Mouse (Mus musculus): Measurements from ENCODE around the gene Gm5483.
"Not testable (repeated sequence)": the region's sequence is repeated elsewhere in the genome, so short reads cannot be mapped to it uniquely, and the experiment has no call there.

The Gm5483 gene

DNA sequence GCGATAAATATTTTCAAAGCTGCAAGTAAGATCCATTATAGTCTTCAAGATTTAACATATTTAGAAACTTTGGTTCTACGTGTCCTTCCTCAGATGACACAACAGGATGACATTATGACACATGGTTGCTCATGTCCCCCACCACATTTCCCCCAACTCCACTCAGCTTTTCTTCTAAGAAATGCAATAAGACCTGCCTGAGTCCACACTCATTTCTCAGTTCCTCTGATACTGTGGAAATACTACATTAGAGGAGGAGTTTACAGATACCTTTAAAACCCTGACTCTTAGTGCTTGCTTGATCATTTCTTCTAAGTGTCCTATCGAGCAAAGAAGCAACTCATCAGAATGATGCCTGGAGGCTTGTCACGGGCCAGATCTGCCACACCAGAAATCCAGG is at the start of gene Gm5483:
TSS of gene Gm5483 (plus strand) at position 301 of the 400 bp plus-strand sequence.
- peak; percentile 83 for DNase-seq (ENCODE audit: low read depth)

DNA sequence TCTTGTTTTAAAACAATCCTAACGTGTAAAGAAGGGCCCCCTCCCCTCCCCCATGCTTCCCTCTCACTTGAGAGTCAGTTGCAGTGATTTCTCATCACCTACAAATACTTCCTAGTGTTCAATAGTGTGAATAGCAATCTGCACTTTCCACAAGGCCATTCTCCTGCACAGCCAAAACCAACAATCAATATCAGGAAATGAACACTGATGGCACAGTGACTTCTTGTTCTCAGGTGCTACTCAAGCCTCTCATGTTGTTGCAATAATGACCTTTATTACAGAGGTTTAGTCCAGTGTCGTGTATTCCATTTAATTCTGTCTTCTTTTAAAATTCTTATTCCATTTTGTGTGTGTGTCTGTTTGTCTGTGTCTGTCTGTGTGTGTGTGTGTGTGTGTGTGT is 45.8 kb upstream of the Gm5483 start:
- no peak for DNase-seq (ENCODE audit: low read depth)

DNA sequence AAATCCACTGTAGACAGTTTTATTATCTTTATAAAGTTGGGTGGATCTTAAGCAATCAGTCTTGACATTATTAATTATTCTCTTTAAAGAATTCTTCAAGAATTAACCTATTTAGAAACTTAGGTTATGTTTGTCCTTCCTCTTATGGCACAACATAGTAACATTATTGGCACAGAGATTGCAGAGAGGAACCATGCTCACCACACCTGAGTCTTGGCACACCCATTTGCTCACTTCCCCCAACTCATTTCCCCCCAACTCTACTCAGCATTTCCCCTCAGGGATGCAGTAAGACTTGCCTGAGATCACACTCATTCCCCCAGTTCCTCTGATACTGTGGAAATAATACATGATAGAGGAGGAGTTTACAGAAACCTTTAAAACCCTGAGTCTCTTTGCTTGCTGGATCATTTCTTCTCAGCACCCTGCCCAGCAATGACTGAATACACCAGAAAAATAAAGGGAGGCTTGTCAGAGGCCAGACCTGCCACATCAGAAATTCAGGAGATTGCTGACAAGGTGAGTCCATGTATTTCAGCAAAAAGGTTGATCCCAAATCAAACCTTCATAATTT is 27.5 kb upstream of the Gm5483 start, which contains the start of gene Stfa2l1:
TSS of gene Stfa2l1 (plus strand) at position 410 of the 574 bp plus-strand sequence.
- peak; percentile 45 for DNase-seq (ENCODE audit: low read depth)

DNA sequence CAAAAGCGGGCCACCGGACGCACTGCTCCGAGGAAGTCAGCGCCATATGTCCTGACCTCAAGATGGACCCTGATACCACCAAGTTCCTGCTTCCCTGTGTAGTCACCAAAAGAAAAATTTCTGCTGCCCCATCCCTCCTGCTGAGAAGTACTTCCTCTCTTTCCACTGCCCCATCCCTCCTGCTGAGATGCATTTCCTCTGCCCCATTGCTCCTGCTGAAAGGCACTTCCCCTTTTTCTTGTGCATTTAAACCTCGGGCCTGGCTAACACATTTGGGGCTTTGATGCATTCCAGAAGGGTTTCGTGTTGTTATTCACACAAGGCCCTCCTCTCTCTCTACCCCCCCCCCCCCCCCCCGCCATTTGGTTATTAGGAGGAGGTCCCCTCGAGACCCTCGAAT is 16.2 kb upstream of the Gm5483 start:
- not testable (repeated sequence) for DNase-seq (ENCODE audit: low read depth)

DNA sequence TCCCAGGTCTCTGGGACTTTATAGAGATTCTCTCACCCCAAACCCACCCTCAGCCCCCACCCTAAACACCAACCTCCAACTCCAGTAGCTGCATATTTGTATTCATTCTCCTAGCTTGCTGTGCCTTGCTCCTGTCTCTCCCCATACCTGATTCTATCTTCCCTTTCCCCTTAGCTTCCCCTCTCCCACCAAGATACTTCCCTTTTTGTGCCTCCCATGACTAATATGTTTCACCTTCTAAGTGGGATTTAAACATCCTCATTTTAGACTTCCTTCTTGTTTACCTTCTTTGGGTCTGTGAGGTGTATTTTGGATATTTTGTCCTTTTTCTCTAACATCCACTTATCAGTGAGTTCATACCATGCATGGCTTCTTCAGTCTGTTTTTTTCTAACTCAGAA is 7.9 kb upstream of the Gm5483 start:
- no peak for DNase-seq (ENCODE audit: low read depth)

DNA sequence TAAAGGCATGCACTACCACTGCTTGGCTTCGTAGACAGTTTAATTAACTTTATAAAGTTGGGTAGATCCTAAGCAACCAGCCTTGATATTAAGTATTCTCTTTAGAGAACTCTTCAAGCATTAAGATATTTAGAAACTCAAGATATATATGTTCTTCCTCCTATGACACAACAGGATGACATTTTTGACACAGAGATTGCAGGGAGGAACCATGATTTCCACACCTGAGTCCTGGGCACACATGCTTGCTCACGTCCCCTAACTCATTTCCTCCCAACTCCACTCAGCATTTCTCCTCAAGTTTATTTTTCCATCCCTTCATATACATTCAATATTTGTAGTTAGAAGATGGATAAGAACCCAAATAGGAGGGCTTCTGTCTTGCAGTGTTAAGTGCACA is 4.1 kb upstream of the Gm5483 start:
- peak; percentile 50 for DNase-seq (ENCODE audit: low read depth)

DNA sequence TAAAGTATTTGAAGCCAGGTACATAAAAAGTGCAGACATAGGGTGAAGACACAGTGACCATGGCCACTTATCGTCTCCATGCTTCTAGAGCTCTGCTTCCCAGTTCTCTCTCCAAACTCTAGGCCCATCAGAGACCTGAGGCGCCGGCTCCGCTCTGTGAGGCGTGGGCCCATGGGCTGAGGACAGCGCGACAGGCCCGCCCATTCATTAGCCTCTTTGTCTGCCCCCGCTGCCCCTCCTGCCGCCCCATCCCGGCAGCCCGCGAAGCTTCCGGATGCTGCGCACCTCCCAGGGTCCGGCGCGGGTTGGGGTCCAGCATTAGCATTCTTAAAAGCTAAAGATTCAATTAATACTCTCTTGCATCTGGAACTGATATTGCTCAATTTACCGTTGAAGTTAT is 15.2 kb downstream of the Gm5483 start:
- DNase-seq (ENCODE audit: low read depth): no peak

DNA sequence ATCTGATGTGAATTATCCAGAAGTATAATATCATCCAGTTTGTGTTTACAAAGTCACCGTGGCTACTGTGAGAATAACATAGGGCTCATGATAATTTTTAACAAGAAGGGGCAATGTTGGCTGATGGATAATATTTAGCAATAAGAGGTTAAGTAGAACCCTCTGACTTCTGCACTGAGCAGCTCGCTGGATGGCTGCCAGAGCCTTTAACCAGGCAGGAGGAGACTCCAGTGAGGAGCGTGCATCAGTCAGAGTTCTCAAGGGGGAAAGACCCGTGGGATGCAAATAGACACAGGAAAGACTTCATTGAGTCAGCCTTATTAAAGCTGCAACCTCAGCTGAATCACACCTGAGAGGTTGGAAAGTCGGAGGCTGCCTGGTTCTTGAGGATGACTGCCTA is 19.8 kb downstream of the Gm5483 start:
- no peak for DNase-seq (ENCODE audit: low read depth)

DNA sequence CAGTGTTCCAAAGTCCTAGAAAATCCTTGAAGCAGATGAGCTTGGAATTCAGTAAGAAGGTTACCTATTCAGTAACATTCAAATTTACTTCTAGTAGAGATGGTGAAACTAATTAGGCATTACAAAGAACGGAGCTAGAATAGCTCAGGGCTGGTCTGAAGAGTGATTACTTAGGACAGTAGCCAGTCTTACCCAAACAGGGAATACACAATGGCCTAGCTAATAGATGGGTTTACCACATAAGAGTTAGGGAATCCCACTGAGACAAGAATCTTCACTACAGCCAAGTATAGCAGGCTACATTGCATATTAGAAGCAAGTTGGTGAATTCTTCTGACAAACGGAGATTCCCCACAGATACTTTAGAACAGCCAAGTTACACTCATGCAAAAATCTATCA is 21.7 kb downstream of the Gm5483 start:
- not testable (repeated sequence) for DNase-seq (ENCODE audit: low read depth)

DNA sequence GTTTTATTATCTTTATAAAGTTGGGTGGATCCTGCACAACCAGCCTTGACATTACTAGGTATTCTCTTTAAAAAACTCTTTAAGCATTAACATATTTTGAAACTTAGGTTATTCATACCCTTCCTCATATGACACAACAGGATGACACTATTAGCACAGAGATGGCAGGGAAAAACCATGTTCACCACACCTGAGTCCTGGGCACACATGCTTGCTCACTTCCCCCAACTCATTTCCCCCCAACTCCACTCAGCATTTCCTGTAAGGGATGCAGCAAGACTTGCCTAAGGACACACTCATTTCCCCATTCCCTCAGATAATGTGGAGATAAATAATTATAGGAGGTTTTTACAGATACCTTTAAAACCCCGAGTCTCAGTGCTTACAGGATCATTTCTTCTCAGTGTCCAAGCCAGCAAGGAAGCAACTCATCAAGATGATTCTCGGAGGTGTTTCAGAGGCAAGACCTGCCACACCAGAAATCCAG is 26.0 kb downstream of the Gm5483 start, which contains the start of gene Gm5416:
TSS of gene Gm5416 (plus strand) at position 437 of the 487 bp plus-strand sequence.
- DNase-seq (ENCODE audit: low read depth): peak; percentile 82

DNA sequence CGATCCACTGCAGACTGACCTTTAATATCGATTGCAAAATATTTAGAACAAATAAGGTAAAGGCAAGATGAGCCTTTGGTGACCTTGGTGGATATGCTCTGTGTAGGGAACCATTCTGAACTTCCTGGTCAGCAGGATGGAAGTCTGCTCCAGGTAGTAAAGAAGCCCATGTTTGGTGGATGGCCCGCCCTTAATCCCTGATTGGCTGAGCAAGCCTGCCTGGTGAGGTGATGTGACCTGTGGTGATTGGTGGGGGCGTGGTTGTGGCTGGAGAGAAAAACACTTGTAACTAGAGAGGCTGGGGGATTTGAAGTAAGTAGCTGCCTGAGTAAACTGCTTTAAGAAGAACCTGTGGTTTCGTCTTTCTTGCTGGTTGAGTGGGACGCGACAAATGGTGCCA is 37.2 kb downstream of the Gm5483 start, which contains the start of gene 2010005H15Rik:
TSS of gene 2010005H15Rik (plus strand) at position 301 of the 400 bp plus-strand sequence.
- DNase-seq (ENCODE audit: low read depth): not testable (repeated sequence)

Data from 416B (cell line).